9 mouse cellular contexts compared by ENCODE assay signal in the genomic region with DNA sequence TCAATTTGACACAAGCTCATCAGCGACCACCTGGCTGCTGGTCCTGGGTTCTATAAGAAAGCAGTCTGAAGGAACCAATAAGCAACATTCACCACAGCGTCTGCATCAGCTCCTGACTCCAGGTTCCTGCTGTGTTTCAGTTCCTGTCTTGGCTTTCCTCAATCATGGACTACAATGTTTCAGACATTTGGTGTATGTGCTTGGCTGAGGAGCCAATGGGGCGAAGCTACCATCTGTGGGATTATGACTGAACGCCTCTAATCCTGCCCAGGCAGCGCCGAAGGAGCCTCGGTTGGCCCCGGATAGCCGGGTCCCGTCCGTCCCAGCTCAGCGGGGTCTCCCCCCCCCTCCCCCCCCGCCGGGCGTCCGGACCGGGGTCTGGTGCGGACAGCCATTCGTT. TPM values are rescaled to one million over a fixed set of nuclear protein-coding genes. Genes with fewer than 3 reads are reported as not detected.
A peak's percentile ranks its signal among the peaks of the same experiment; 100 is the strongest.
DNase-seq lines count a peak whose midpoint lies in the region; ATAC-seq and TF ChIP-seq lines count a peak whose summit lies in the region.
"Had no signal": no experiment of that assay in that cellular context is flagged by ENCODE, and none has a peak within 500 bp of the region (broad histone marks: within the 10 kb centered on the region; RNA-seq: fewer than 3 reads in every experiment).

No protein-coding gene starts in this region.

- H3K4me1 ChIP-seq in lung, embryonic 14.5 days (ENCODE audit: insufficient read depth): peaks cover 12% of the 10 kb centered on the region
- H3K4me1 ChIP-seq in neural tube, embryonic 15.5 days: peaks cover 12% of the 10 kb centered on the region; the same call in 1 of the 2 replicates
- H3K4me1 ChIP-seq: megakaryocyte, embryonic 14.5 days had no signal

- 76% methylated on average over 19 of the region's 19 CpGs for WGBS in lung, embryonic 14.5 days
- 54% methylated on average over 18 of the region's 19 CpGs for WGBS in neural tube, embryonic 15.5 days

- H3K4me3 ChIP-seq in lung, embryonic 14.5 days (ENCODE audit: low read depth, low read length): no peak overlapping the region
- no peak overlapping the region for H3K4me3 ChIP-seq in neural tube, embryonic 15.5 days (replicated peaks)
- H3K4me3 ChIP-seq: megakaryocyte, embryonic 14.5 days had no signal

- DNase-seq in kidney, adult 18-20 months: peak; percentile 64
- DNase-seq in kidney, adult 11 months: no peak
- DNase-seq in cerebellum, adult 11-12 months: peak; percentile 41
- peak; percentile 71 to 80 for DNase-seq in heart, postnatal 10 days
- no peak for DNase-seq in lung, embryonic 14.5 days
- DNase-seq in spleen, postnatal 4 days (ENCODE audit: low spot score in 2 of 2): peak; percentile 80 to 91
- no peak for DNase-seq in retina, embryonic 14.5 days (ENCODE audit: low spot score)

- no peaks in the 10 kb centered on the region for H3K27me3 ChIP-seq in lung, embryonic 14.5 days (ENCODE audit: insufficient read depth, low read length)
- no peaks in the 10 kb centered on the region for H3K27me3 ChIP-seq in neural tube, embryonic 15.5 days (replicated peaks)

- no peak overlapping the region for H3K4me2 ChIP-seq in lung, embryonic 14.5 days
- H3K4me2 ChIP-seq in neural tube, embryonic 15.5 days: no peak overlapping the region

- no peak for TF ChIP-seq CTCF in lung, embryonic 14.5 days (IDR thresholded peaks at IDR 0.05; ENCODE audit: low read depth)

- H3K36me3 ChIP-seq in lung, embryonic 14.5 days (ENCODE audit: insufficient read depth): no peaks in the 10 kb centered on the region
- no peaks in the 10 kb centered on the region for H3K36me3 ChIP-seq in neural tube, embryonic 15.5 days

- no peak overlapping the region for H3K9ac ChIP-seq in lung, embryonic 14.5 days
- no peak overlapping the region for H3K9ac ChIP-seq in neural tube, embryonic 15.5 days (replicated peaks)

- no peaks in the 10 kb centered on the region for H3K9me3 ChIP-seq in lung, embryonic 14.5 days (ENCODE audit: low read depth, low read length)
- H3K9me3 ChIP-seq in neural tube, embryonic 15.5 days (replicated peaks): no peaks in the 10 kb centered on the region
- H3K9me3 ChIP-seq: megakaryocyte, embryonic 14.5 days had no signal

- intact Hi-C loops in heart, postnatal 10 days (cut with DNase I): no loop called here

- no peak overlapping the region for H3K27ac ChIP-seq in lung, embryonic 14.5 days (ENCODE audit: low read depth)
- no peak overlapping the region for H3K27ac ChIP-seq in neural tube, embryonic 15.5 days (replicated peaks)

- ATAC-seq in lung, embryonic 14.5 days (ENCODE audit: insufficient read depth): 0 out of 2 replicates have a peak, but pooled peaks have one; percentile 44
- no peak for ATAC-seq in neural tube, embryonic 15.5 days (ENCODE audit: low FRiP score)

RNA-seq across cellular contexts. Expression of a gene that starts 18.8 kb away (rescaled TPM):
- 10 to 100 TPM; 32.5 to 33.9 TPM for total RNA-seq in heart, postnatal 10 days (2021)
- polyA plus RNA-seq in lung, embryonic 14.5 days (2014; fragmentation: Nextera tagmentation; extraction: Ambion mirVana): 18.2 and 20.0 TPM in 2 replicates
- 23.1 and 27.1 TPM in 2 replicates for polyA plus RNA-seq in neural tube, embryonic 15.5 days (2015; fragmentation: Nextera tagmentation; extraction: Ambion mirVana)

RNA-seq across cellular contexts. Expression of a gene that starts 50.4 kb away (rescaled TPM):
- 10 to 100 TPM in 1 of 2 experiments, 1 to 10 TPM in 1; 9.5 to 10.1 TPM for total RNA-seq in heart, postnatal 10 days (2021)
- 16.4 and 17.8 TPM in 2 replicates for polyA plus RNA-seq in lung, embryonic 14.5 days (2014; fragmentation: Nextera tagmentation; extraction: Ambion mirVana)
- 15.6 and 15.8 TPM in 2 replicates for polyA plus RNA-seq in neural tube, embryonic 15.5 days (2015; fragmentation: Nextera tagmentation; extraction: Ambion mirVana)

Comparison
In these comparisons a context has a peak if more than half of its experiments do, and no peak if none do; other contexts are left out.
1. DNase-seq: peak in kidney, adult 18-20 months (single experiment), cerebellum, adult 11-12 months (single experiment), heart, postnatal 10 days (2 of 2) and spleen, postnatal 4 days (2 of 2); none in kidney, adult 11 months (single experiment), lung, embryonic 14.5 days (single experiment) and retina, embryonic 14.5 days (single experiment).